Mouse (Mus musculus): ENCODE measurements at regions not wholly inside any gene's neighbourhood (a gene's known extent, or its start where the extent isn't known, plus 50 kb on each side); places are given as distances from the start of the nearest gene placed in this dataset.

DNA sequence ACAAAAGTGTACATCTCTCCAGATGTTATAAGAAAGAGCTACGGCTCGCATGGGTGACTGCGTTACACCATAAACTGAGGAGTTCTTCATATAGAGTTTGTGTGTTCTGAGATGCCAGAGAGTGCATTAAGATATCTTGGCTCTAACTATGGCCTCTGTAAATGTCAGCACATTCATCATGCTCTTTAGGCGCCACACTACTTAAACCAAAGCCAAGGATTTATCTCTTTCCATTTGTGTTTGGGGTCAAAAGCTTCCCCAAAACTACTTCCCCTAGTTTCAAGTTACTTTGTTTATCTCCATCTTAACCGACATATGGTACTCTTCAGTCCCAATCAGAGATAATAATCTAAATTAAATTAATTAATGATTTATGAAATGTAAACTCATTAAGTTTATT, 541.3 kb upstream of the N6amt1 start:
- TF ChIP-seq POLR2A (IDR thresholded peaks at IDR 0.05; ENCODE audit: control insufficient read depth, low read depth, low read length) (no peak), CTCF (IDR thresholded peaks at IDR 0.05; ENCODE audit: control insufficient read depth, insufficient read depth, insufficient replicate concordance, low read depth, low read length) (no peak)
